Mouse (Mus musculus): Measurements from ENCODE around the gene Chrna4. TPM values are rescaled to one million over a fixed set of nuclear protein-coding genes. Genes with fewer than 3 reads are reported as not detected.

Chrna4 gene
- not detected in 2 replicates for polyA plus RNA-seq (2012; ENCODE audit: low replicate concordance)

DNA sequence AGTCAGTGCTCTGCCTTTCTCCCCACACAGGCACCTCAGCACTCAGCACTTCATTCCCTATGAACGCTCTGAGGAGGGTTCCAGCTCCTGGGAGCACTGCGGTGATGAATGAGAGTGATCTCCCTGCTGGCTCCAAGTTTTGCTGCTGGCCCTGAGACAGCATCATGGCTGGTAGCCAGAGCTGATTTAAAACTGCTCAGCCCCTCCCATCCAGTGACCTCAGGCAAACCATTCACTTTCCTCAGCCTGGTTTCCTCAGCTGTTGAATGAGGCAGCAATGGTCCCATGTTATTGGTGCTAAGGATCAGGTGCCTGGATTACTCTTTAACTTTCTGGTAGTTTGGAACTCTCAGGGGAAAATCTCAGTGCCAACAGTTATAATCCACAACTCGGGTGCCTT, at the start of gene Chrna4:
Gene Chrna4 (minus strand): TSS at position 110 of the 400 bp plus-strand sequence.

DNA sequence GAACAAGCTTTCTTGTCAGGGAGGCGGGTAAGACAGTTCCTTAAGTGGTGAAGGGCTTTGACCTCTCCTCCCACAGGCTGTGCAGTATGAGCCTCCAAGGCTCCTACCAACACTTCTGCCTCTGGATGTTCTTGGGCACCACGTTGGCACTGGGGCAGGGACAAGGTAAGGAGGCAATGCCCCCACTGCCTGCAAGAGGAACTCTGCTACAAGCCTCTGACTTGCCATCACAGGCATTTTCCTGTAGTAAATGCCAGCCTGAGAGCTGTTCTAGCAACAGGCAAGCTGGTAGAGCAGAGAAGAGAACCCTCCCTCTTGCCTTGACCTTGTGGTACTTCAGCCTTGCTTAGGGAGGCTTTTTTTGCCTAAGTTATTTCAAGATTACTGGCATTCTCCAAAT, 56.9 kb downstream of the Chrna4 start, which contains the start of gene Col20a1:
Gene Col20a1 (plus strand): TSS at position 87 of the 400 bp plus-strand sequence.

Other genes starting within 250 kb of the Chrna4 start
- 76.9 and 82.1 TPM in 2 replicates for gene Ythdf1, start 122.6 kb downstream of the Chrna4 start, polyA plus RNA-seq (2012; ENCODE audit: low replicate concordance)
- gene Birc7, start 114.5 kb downstream of the Chrna4 start, polyA plus RNA-seq (2012; ENCODE audit: low replicate concordance) = not detected in 2 replicates
- not detected in 2 replicates for gene Nkain4, start 88.8 kb downstream of the Chrna4 start, polyA plus RNA-seq (2012; ENCODE audit: low replicate concordance)
- 33.6 and 37.3 TPM in 2 replicates for gene Arfgap1, start 76.3 kb downstream of the Chrna4 start, polyA plus RNA-seq (2012; ENCODE audit: low replicate concordance)
- gene Col20a1, start 57.0 kb downstream of the Chrna4 start, polyA plus RNA-seq (2012; ENCODE audit: low replicate concordance) = 3.0 and 7.1 TPM in 2 replicates
- gene Kcnq2, start 91.8 kb upstream of the Chrna4 start, polyA plus RNA-seq (2012; ENCODE audit: low replicate concordance) = not detected in 2 replicates
- not detected in 2 replicates for gene Eef1a2, start 113.5 kb upstream of the Chrna4 start, polyA plus RNA-seq (2012; ENCODE audit: low replicate concordance)
- 250 and 398 TPM in 2 replicates for gene Ppdpf, start 143.7 kb upstream of the Chrna4 start, polyA plus RNA-seq (2012; ENCODE audit: low replicate concordance)
- gene Ptk6, start 159.2 kb upstream of the Chrna4 start, polyA plus RNA-seq (2012; ENCODE audit: low replicate concordance) = not detected in 2 replicates
- 0.22 TPM in 1 of 2 replicates, not detected in the other for gene Srms, start 169.6 kb upstream of the Chrna4 start, polyA plus RNA-seq (2012; ENCODE audit: low replicate concordance)
- not detected in 2 replicates for gene Fndc11, start 176.5 kb upstream of the Chrna4 start, polyA plus RNA-seq (2012; ENCODE audit: low replicate concordance)
- gene Helz2, start 198.5 kb upstream of the Chrna4 start, polyA plus RNA-seq (2012; ENCODE audit: low replicate concordance) = 22.3 and 46.5 TPM in 2 replicates
- gene Gmeb2, start 244.5 kb upstream of the Chrna4 start, polyA plus RNA-seq (2012; ENCODE audit: low replicate concordance) = 13.5 and 32.3 TPM in 2 replicates

Data from leukemia stem cell, adult 10-12 weeks (primary cell).